Mouse (Mus musculus): ENCODE results near the gene Mroh7. TPM values are rescaled to one million over a fixed set of nuclear protein-coding genes. Genes with fewer than 3 reads are reported as not detected.

The Mroh7 gene
- polyA plus RNA-seq, 1 experiment from 2014 or later = 0.74 TPM

DNA sequence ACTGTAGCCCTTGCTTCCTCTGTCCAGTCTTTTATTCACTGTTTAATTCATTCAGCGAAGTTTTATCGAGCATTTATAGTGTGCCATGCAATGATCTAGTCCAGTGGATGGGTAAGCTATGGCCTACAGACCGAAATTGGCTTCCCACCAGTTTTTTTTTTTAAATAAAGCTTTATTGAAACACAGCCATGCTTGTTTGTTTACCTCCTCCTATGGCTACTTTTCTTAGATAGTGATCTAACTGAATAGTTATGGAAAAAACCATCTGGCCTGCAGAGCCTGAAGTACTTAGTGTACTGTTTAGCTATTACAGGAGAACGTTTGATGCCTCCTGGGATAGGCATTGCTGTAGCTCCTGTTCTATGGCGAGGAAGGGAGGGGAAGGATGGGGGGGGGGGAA is 84.9 kb downstream of the Mroh7 start:
- Histone ChIP-seq H3K9me3 (ENCODE audit: low read length) (no peaks in the 10 kb centered on the region), H3K27me3 (ENCODE audit: insufficient read depth, low read length) (no peaks in the 10 kb centered on the region), H3K36me3 (ENCODE audit: insufficient read depth, low read length) (no peaks in the 10 kb centered on the region), H3K4me1 (ENCODE audit: insufficient read depth, low read length) (peaks cover 45% of the 10 kb centered on the region), H3K4me3 (ENCODE audit: low read length) (no peak overlapping the region), H3K27ac (ENCODE audit: low read length) (no peak overlapping the region; the same call in 1 of the 2 replicates), H3K9ac (replicated peaks; ENCODE audit: low read length) (no peak overlapping the region), H3K4me2 (replicated peaks; ENCODE audit: low read depth, low read length) (no peak overlapping the region)
- 81% methylated on average over 5 of the region's 5 CpGs for WGBS
- ATAC-seq (ENCODE audit: low FRiP score, low TSS enrichment) = no peak

DNA sequence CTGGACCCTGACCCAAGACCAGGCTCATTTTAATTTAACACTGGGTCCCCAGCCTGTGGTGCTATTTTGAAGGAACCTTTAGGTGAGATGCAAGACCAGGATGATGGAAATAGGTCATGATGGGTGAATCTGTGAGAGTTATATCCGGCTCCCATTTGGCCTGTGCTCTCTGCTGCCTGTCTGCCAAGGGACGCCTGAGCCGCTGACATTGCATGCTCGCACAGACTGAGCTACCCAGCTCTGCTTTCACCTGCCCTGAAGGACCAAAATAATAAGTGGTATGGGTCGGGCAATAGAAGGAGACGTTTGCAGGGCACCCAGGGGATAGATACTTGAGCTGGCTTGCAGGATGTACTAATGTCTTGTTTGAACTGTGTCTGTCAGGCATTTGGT is 86.5 kb downstream of the Mroh7 start:
- WGBS = 33% methylated on average over 6 of the region's 6 CpGs
- no peak overlapping the region for H3K4me3 ChIP-seq (ENCODE audit: low read length)
- H3K9me3 ChIP-seq (ENCODE audit: low read length) = no peaks in the 10 kb centered on the region
- peak overlapping the region; percentile 31; the same call in 1 of the 2 replicates for H3K4me2 ChIP-seq (replicated peaks; ENCODE audit: low read depth, low read length)
- ATAC-seq (ENCODE audit: low FRiP score, low TSS enrichment) = no peak
- peak overlapping the region; percentile 88 for H3K27ac ChIP-seq (ENCODE audit: low read length)
- peaks cover 45% of the 10 kb centered on the region for H3K4me1 ChIP-seq (ENCODE audit: insufficient read depth, low read length)
- H3K27me3 ChIP-seq (ENCODE audit: insufficient read depth, low read length) = no peaks in the 10 kb centered on the region
- no peaks in the 10 kb centered on the region for H3K36me3 ChIP-seq (ENCODE audit: insufficient read depth, low read length)
- no peak overlapping the region for H3K9ac ChIP-seq (replicated peaks; ENCODE audit: low read length)

DNA sequence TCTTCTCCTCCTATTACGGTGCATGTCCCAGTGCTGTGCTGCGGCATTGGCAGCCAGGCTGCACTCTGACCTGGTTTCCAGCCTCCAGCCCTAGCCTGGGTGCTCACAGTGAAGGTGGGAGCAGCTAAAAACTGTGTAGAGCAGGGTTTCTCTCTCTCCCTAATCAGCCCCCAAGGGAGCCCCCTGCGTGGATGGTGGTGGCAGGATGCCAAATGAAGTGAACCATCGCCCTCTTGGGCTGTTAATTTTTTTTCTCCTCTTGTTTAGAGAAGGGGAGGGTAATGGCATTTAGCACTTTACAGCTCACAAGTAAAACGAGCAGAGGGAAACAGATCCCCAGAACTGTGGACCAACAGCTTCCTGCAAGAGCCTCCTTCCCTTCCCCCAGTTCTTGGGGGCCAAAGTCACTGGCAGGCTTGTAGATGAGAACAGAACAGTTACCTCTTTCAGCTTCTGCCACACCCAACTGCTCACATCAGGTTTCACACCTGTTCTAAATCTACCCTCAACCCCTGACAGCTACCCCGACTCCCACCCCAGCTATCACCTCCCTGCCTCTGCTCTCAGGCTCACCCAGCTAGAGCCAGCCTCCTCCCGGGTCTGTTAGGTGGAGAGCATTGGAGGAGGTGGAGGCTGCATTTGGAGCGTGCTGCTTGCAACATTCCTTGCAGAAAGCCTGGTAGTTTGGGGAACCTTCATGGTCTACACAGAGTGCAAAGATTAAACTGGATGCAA is 87.1 kb downstream of the Mroh7 start:
- Histone ChIP-seq H3K4me1 (ENCODE audit: insufficient read depth, low read length) (peaks cover 45% of the 10 kb centered on the region), H3K27ac (ENCODE audit: low read length) (peak overlapping the region; percentile 88), H3K27me3 (ENCODE audit: insufficient read depth, low read length) (no peaks in the 10 kb centered on the region), H3K4me2 (replicated peaks; ENCODE audit: low read depth, low read length) (peak overlapping the region; percentile 31), H3K4me3 (ENCODE audit: low read length) (no peak overlapping the region), H3K36me3 (ENCODE audit: insufficient read depth, low read length) (no peaks in the 10 kb centered on the region), H3K9me3 (ENCODE audit: low read length) (no peaks in the 10 kb centered on the region), H3K9ac (replicated peaks; ENCODE audit: low read length) (peak overlapping the region; percentile 49)
- 4% methylated on average over 8 of the region's 8 CpGs for WGBS
- ATAC-seq (ENCODE audit: low FRiP score, low TSS enrichment) = peak; percentile 79

DNA sequence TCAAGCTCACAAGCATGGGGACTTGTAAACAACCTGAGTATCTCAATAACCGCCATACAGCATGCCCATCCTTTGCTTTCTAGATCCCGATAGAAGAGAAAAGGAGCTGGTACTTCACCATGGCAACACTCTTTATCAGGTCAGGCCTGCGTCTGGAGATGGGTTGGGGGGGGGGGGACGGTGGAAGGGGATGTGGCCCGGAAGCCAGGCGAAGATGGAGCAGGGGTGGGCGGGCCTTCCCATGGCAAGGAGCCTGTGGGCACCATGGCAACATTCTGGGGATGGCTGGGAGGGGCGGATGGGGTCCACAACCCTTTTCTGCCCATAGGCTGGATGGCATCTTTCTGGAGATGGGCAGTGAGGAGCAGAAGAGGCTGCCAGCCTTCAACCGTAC is 96.6 kb downstream of the Mroh7 start:
- 48% methylated on average over 9 of the region's 9 CpGs for WGBS
- H3K4me2 ChIP-seq (replicated peaks; ENCODE audit: low read depth, low read length) = peak overlapping the region; percentile 13
- ATAC-seq (ENCODE audit: low FRiP score, low TSS enrichment) = no peak
- no peaks in the 10 kb centered on the region for H3K9me3 ChIP-seq (ENCODE audit: low read length)
- H3K27me3 ChIP-seq (ENCODE audit: insufficient read depth, low read length) = no peaks in the 10 kb centered on the region
- no peaks in the 10 kb centered on the region for H3K36me3 ChIP-seq (ENCODE audit: insufficient read depth, low read length)
- peaks cover 54% of the 10 kb centered on the region for H3K4me1 ChIP-seq (ENCODE audit: insufficient read depth, low read length)
- H3K9ac ChIP-seq (replicated peaks; ENCODE audit: low read length) = no peak overlapping the region
- peak overlapping the region; percentile 95 for H3K27ac ChIP-seq (ENCODE audit: low read length)
- no peak overlapping the region for H3K4me3 ChIP-seq (ENCODE audit: low read length)

DNA sequence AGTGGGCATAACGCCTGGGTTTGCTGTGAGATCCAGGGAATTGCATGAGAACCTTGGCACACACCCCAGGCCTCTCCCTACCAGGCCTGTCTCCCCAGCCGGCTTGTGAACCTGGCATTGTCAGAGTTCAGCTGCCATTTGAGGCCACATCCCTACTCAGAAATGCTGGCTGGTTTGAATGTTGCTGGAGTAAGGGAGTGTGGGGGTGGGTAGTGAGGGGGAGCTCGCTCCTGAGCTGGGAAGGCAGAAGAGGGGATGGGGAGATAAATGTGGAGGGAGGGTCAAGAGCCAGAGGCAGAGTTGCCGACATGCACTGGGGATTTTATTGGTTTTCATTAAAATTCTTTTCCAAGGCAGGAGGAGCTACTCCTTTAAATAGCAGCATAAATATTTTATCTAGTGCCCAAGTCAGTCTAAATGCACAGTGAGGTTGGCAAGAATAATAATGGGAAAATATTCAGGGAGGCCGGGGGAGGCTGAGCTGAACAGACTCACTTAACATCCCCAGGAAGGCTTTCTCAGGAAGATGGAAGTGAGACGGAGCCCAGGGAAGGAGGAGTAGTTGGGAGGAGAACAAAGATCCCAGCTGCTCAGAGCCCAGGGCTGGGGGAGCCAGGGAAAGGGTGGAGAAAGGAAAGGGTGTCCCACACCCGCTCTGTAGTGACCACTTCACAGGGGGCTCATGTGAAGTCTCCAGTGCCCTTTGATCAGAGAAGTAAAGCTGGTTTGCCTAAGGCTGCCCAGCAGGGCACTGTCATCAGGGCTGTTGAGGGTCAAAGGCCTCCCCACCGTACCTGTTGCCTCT is 97.2 kb downstream of the Mroh7 start:
- H3K4me2 ChIP-seq (replicated peaks; ENCODE audit: low read depth, low read length) = peak overlapping the region; percentile 13
- no peak overlapping the region for H3K9ac ChIP-seq (replicated peaks; ENCODE audit: low read length)
- no peaks in the 10 kb centered on the region for H3K27me3 ChIP-seq (ENCODE audit: insufficient read depth, low read length)
- H3K4me1 ChIP-seq (ENCODE audit: insufficient read depth, low read length) = peaks cover 60% of the 10 kb centered on the region
- no peak overlapping the region for H3K4me3 ChIP-seq (ENCODE audit: low read length)
- no peaks in the 10 kb centered on the region for H3K9me3 ChIP-seq (ENCODE audit: low read length)
- H3K27ac ChIP-seq (ENCODE audit: low read length) = peak overlapping the region; percentile 95
- peak; percentile 67 for ATAC-seq (ENCODE audit: low FRiP score, low TSS enrichment)
- 22% methylated on average over 8 of the region's 8 CpGs for WGBS
- H3K36me3 ChIP-seq (ENCODE audit: insufficient read depth, low read length) = no peaks in the 10 kb centered on the region

DNA sequence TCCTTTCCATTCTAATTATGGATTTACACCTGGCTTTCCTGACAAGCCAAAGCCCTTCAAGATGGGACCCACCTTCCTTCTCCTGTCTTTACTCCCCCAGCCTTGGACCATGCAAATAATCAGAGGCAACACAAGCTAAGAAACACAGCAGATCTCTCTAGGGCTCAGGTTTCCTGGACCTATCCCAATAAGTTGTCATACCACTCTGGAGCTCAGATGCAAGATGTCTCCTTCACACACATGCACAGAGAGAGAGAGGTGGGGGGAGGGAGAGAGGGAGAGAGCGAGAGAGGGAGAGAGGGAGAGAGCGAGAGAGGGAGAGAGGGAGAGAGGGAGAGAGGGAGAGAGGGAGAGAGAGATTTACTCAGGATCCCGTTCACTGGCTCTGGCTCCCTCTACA is 98.4 kb downstream of the Mroh7 start:
- H3K27ac ChIP-seq (ENCODE audit: low read length) = peak overlapping the region; percentile 95

More for the DNA sequence above, 98.4 kb downstream of the Mroh7 start:
- Histone ChIP-seq H3K27me3 (ENCODE audit: insufficient read depth, low read length) (no peaks in the 10 kb centered on the region), H3K4me1 (ENCODE audit: insufficient read depth, low read length) (peaks cover 62% of the 10 kb centered on the region), H3K4me3 (ENCODE audit: low read length) (no peak overlapping the region), H3K4me2 (replicated peaks; ENCODE audit: low read depth, low read length) (no peak overlapping the region), H3K36me3 (ENCODE audit: insufficient read depth, low read length) (no peaks in the 10 kb centered on the region), H3K9me3 (ENCODE audit: low read length) (no peaks in the 10 kb centered on the region), H3K9ac (replicated peaks; ENCODE audit: low read length) (no peak overlapping the region)
- 25% methylated on average over 1 of the region's 3 CpGs for WGBS
- ATAC-seq (ENCODE audit: low FRiP score, low TSS enrichment) = no peak

Other genes starting within 250 kb of the Mroh7 start
- gene Bsnd, start 238.6 kb downstream of the Mroh7 start, polyA plus RNA-seq (2015; fragmentation: Nextera tagmentation; extraction: Ambion mirVana) = 15.6 and 16.5 TPM in 2 replicates
- gene Dhcr24, start 169.9 kb downstream of the Mroh7 start, polyA plus RNA-seq (2015; fragmentation: Nextera tagmentation; extraction: Ambion mirVana) = 4.1 TPM in 2 replicates
- not detected in 2 replicates for gene Lexm, start 113.7 kb downstream of the Mroh7 start, polyA plus RNA-seq (2015; fragmentation: Nextera tagmentation; extraction: Ambion mirVana)
- 6.7 and 7.1 TPM in 2 replicates for gene Ttc22, start 108.5 kb downstream of the Mroh7 start, polyA plus RNA-seq (2015; fragmentation: Nextera tagmentation; extraction: Ambion mirVana)
- 16.0 and 17.9 TPM in 2 replicates for gene Pars2, start 79.9 kb downstream of the Mroh7 start, polyA plus RNA-seq (2015; fragmentation: Nextera tagmentation; extraction: Ambion mirVana)
- 126 and 139 TPM in 2 replicates for gene Ttc4, start 52.0 kb downstream of the Mroh7 start, polyA plus RNA-seq (2015; fragmentation: Nextera tagmentation; extraction: Ambion mirVana)
- gene Fam151a, start 3.0 kb upstream of the Mroh7 start, polyA plus RNA-seq (2015; fragmentation: Nextera tagmentation; extraction: Ambion mirVana) = 6.8 and 8.1 TPM in 2 replicates
- gene Acot11, start 74.1 kb upstream of the Mroh7 start, polyA plus RNA-seq (2015; fragmentation: Nextera tagmentation; extraction: Ambion mirVana) = 2.8 and 2.9 TPM in 2 replicates
- gene Ssbp3, start 179.8 kb upstream of the Mroh7 start, polyA plus RNA-seq (2015; fragmentation: Nextera tagmentation; extraction: Ambion mirVana) = 66.4 and 79.4 TPM in 2 replicates

All from kidney, embryonic 16.5 days (tissue).